Mouse (Mus musculus): ENCODE data around the gene Actrt2. TPM values are rescaled to one million over a fixed set of nuclear protein-coding genes. Genes with fewer than 3 reads are reported as not detected.

Gene Actrt2
- not detected in 2 replicates for polyA plus RNA-seq (2015; fragmentation: Nextera tagmentation; extraction: Ambion mirVana)

GRCm38 (mm10) chr4:154667767-154668166, at the start of gene Actrt2:
Actrt2 (minus strand) TSS chr4:154667867.
- ATAC-seq (ENCODE audit: low FRiP score): no peak
- H3K4me2 ChIP-seq: no peak within 1 kb of the TSS
- WGBS: 92% methylated on average over 2 of the region's 2 CpGs
- no peak within 1 kb of the TSS for H3K27ac ChIP-seq
- H3K4me1 ChIP-seq (replicated peaks): peaks cover 4% of the 10 kb centered on the region; the same call in 1 of the 2 replicates
- H3K4me3 ChIP-seq: no peak within 1 kb of the TSS
- H3K9me3 ChIP-seq: no peaks in the 10 kb centered on the region
- no peak within 1 kb of the TSS for H3K9ac ChIP-seq
- H3K27me3 ChIP-seq: peaks cover 62% of the 10 kb centered on the region
- no peaks in the 10 kb centered on the region for H3K36me3 ChIP-seq

GRCm38 (mm10) chr4:154709391-154710107, 41.9 kb upstream of the Actrt2 start:
- no peak overlapping the region for H3K9ac ChIP-seq
- H3K4me2 ChIP-seq: no peak overlapping the region
- WGBS: 74% methylated on average over 21 of the region's 21 CpGs
- no peaks in the 10 kb centered on the region for H3K9me3 ChIP-seq
- no peaks in the 10 kb centered on the region for H3K4me1 ChIP-seq (replicated peaks)
- H3K4me3 ChIP-seq: no peak overlapping the region
- H3K27me3 ChIP-seq: peaks cover 16% of the 10 kb centered on the region; the same call in 1 of the 2 replicates
- H3K36me3 ChIP-seq: no peaks in the 10 kb centered on the region
- no peak overlapping the region for H3K27ac ChIP-seq
- no peak for ATAC-seq (ENCODE audit: low FRiP score)

DNA sequence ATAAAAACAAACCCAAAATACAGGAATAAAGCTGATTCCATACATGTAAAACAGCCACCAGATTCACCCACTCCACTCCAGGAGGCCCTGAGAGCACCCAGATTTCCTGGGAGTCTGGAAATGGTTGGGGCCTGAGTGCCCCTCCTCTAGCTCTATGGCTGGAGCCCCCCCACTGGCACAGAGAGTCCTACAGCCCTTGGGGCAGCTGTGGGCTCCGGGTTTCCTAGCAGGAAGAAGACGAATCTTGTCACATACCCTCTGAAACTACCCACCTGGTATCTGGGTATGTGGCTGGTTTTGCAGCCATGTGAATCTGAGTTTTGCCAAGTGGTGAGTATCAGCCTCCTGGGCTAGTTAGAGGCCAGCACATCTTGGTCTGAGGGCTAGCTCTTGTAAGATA, 41.1 kb upstream of the Actrt2 start:
- 73% methylated on average over 2 of the region's 2 CpGs for WGBS
- Histone ChIP-seq H3K9ac (no peak overlapping the region), H3K4me3 (no peak overlapping the region)

GRCm38 (mm10) chr4:154708223-154708622, 40.6 kb upstream of the Actrt2 start:
- H3K4me3 ChIP-seq: no peak overlapping the region
- ATAC-seq (ENCODE audit: low FRiP score): no peak
- WGBS: 90% methylated on average over 11 of the region's 11 CpGs
- H3K4me1 ChIP-seq (replicated peaks): no peaks in the 10 kb centered on the region
- peaks cover 18% of the 10 kb centered on the region; the same call in 1 of the 2 replicates for H3K27me3 ChIP-seq
- no peaks in the 10 kb centered on the region for H3K9me3 ChIP-seq
- no peak overlapping the region for H3K27ac ChIP-seq
- H3K36me3 ChIP-seq: no peaks in the 10 kb centered on the region
- H3K9ac ChIP-seq: no peak overlapping the region
- H3K4me2 ChIP-seq: no peak overlapping the region

More for the DNA sequence above, 41.1 kb upstream of the Actrt2 start:
- ATAC-seq (ENCODE audit: low FRiP score): no peak
- Histone ChIP-seq H3K36me3 (no peaks in the 10 kb centered on the region), H3K27me3 (peaks cover 18% of the 10 kb centered on the region; the same call in 1 of the 2 replicates), H3K4me2 (no peak overlapping the region), H3K4me1 (replicated peaks) (no peaks in the 10 kb centered on the region), H3K9me3 (no peaks in the 10 kb centered on the region), H3K27ac (no peak overlapping the region)

- peaks cover 18% of the 10 kb centered on the region; the same call in 1 of the 2 replicates for H3K27me3 ChIP-seq
- H3K4me2 ChIP-seq: no peak overlapping the region
- H3K9ac ChIP-seq: no peak overlapping the region
- whole genome bisulfite sequencing: 83% methylated on average over 4 of the region's 4 CpGs
- H3K36me3 ChIP-seq: no peaks in the 10 kb centered on the region
- no peak overlapping the region for H3K27ac ChIP-seq
- H3K9me3 ChIP-seq: no peaks in the 10 kb centered on the region
- no peaks in the 10 kb centered on the region for H3K4me1 ChIP-seq (replicated peaks)
- no peak for ATAC-seq (ENCODE audit: low FRiP score)
- H3K4me3 ChIP-seq: no peak overlapping the region
These were observed 39.9 kb upstream of the Actrt2 start for GRCm38 (mm10) chr4:154707521-154707920.

DNA sequence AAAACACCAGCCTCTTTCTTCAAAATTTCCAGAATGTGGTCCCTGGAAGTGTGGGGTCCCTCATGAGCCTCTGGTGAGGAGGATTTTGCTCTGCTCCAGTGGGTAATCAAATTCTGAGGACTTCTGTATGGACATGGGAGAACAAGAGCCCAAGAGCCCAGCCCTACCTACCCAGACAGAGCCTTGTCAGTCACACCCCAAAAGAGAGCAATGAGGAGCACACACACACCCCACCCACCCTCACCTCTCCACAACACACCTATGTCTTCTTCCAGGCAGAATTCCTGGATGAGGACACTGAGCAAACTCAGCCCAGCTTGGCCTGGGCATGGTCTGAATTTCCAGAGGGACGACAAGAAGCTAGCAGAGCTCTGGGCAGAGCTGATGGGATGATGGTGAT, 38.8 kb upstream of the Actrt2 start:
- Histone ChIP-seq H3K4me2 (no peak overlapping the region), H3K9me3 (no peaks in the 10 kb centered on the region), H3K9ac (no peak overlapping the region), H3K27ac (no peak overlapping the region), H3K36me3 (no peaks in the 10 kb centered on the region), H3K4me3 (no peak overlapping the region), H3K27me3 (peaks cover 18% of the 10 kb centered on the region; the same call in 1 of the 2 replicates), H3K4me1 (replicated peaks) (no peaks in the 10 kb centered on the region)
- ATAC-seq (ENCODE audit: low FRiP score): no peak
- WGBS: 64% methylated on average over 1 of the region's 1 CpGs

- no peak overlapping the region for H3K4me3 ChIP-seq
- ATAC-seq (ENCODE audit: low FRiP score): no peak
- WGBS: 78% methylated on average over 4 of the region's 4 CpGs
- peaks cover 18% of the 10 kb centered on the region; the same call in 1 of the 2 replicates for H3K27me3 ChIP-seq
- no peaks in the 10 kb centered on the region for H3K4me1 ChIP-seq (replicated peaks)
- H3K9ac ChIP-seq: no peak overlapping the region
- no peak overlapping the region for H3K4me2 ChIP-seq
- no peaks in the 10 kb centered on the region for H3K36me3 ChIP-seq
- no peaks in the 10 kb centered on the region for H3K9me3 ChIP-seq
- H3K27ac ChIP-seq: no peak overlapping the region
These were observed 38.0 kb upstream of the Actrt2 start for GRCm38 (mm10) chr4:154705681-154706080.

GRCm38 (mm10) chr4:154705056-154705455, 37.4 kb upstream of the Actrt2 start:
- H3K27ac ChIP-seq: no peak overlapping the region
- WGBS: 88% methylated on average over 6 of the region's 6 CpGs
- no peak for ATAC-seq (ENCODE audit: low FRiP score)
- H3K4me1 ChIP-seq (replicated peaks): no peaks in the 10 kb centered on the region
- no peak overlapping the region for H3K9ac ChIP-seq
- no peaks in the 10 kb centered on the region for H3K36me3 ChIP-seq
- peaks cover 18% of the 10 kb centered on the region; the same call in 1 of the 2 replicates for H3K27me3 ChIP-seq
- no peak overlapping the region for H3K4me2 ChIP-seq
- H3K9me3 ChIP-seq: no peaks in the 10 kb centered on the region
- H3K4me3 ChIP-seq: no peak overlapping the region

GRCm38 (mm10) chr4:154704591-154704990, 36.9 kb upstream of the Actrt2 start:
- H3K9me3 ChIP-seq: no peaks in the 10 kb centered on the region
- H3K27me3 ChIP-seq: peaks cover 18% of the 10 kb centered on the region; the same call in 1 of the 2 replicates
- no peak overlapping the region for H3K27ac ChIP-seq
- ATAC-seq (ENCODE audit: low FRiP score): no peak
- H3K36me3 ChIP-seq: no peaks in the 10 kb centered on the region
- H3K4me1 ChIP-seq (replicated peaks): no peaks in the 10 kb centered on the region
- no peak overlapping the region for H3K4me2 ChIP-seq
- WGBS: 90% methylated on average over 7 of the region's 7 CpGs
- no peak overlapping the region for H3K9ac ChIP-seq
- H3K4me3 ChIP-seq: no peak overlapping the region

- 75% methylated on average over 7 of the region's 7 CpGs for WGBS
- Histone ChIP-seq H3K27me3 (peaks cover 18% of the 10 kb centered on the region; the same call in 1 of the 2 replicates), H3K9ac (no peak overlapping the region), H3K36me3 (no peaks in the 10 kb centered on the region), H3K27ac (no peak overlapping the region), H3K4me3 (no peak overlapping the region), H3K4me1 (replicated peaks) (no peaks in the 10 kb centered on the region), H3K9me3 (no peaks in the 10 kb centered on the region), H3K4me2 (no peak overlapping the region)
- no peak for ATAC-seq (ENCODE audit: low FRiP score)
These were observed 35.9 kb upstream of the Actrt2 start for GRCm38 (mm10) chr4:154703426-154704070.

GRCm38 (mm10) chr4:154702931-154703330, 35.3 kb upstream of the Actrt2 start:
- 93% methylated on average over 7 of the region's 7 CpGs for WGBS
- H3K27ac ChIP-seq: no peak overlapping the region
- no peak for ATAC-seq (ENCODE audit: low FRiP score)
- peaks cover 18% of the 10 kb centered on the region; the same call in 1 of the 2 replicates for H3K27me3 ChIP-seq
- H3K9ac ChIP-seq: no peak overlapping the region
- peaks cover under 1% of the 10 kb centered on the region; the same call in 1 of the 2 replicates for H3K4me1 ChIP-seq (replicated peaks)
- H3K4me3 ChIP-seq: no peak overlapping the region
- H3K4me2 ChIP-seq: no peak overlapping the region
- no peaks in the 10 kb centered on the region for H3K9me3 ChIP-seq
- H3K36me3 ChIP-seq: no peaks in the 10 kb centered on the region

- H3K27me3 ChIP-seq: peaks cover 18% of the 10 kb centered on the region; the same call in 1 of the 2 replicates
- H3K4me3 ChIP-seq: no peak overlapping the region
- no peaks in the 10 kb centered on the region for H3K36me3 ChIP-seq
- H3K27ac ChIP-seq: no peak overlapping the region
- 59% methylated on average over 6 of the region's 6 CpGs for WGBS
- no peak for ATAC-seq (ENCODE audit: low FRiP score)
- H3K9me3 ChIP-seq: no peaks in the 10 kb centered on the region
- H3K4me1 ChIP-seq (replicated peaks): peaks cover 8% of the 10 kb centered on the region
- no peak overlapping the region for H3K9ac ChIP-seq
- H3K4me2 ChIP-seq: no peak overlapping the region
These were observed 34.5 kb upstream of the Actrt2 start for GRCm38 (mm10) chr4:154702186-154702585.

Data from hindbrain, embryonic 13.5 days (tissue).